Mouse (Mus musculus) cerebellum, adult 2 months (tissue): ENCODE data around the gene Spx.

Experiments used
- CTCF ChIP-seq: fragments of 200-500 bp; IDR thresholded peaks from 2 replicates; pipeline ENCODE4 v1.5.1; 2011; ENCODE audit warnings: low read depth, mild to moderate bottlenecking, control low read depth, low read length, moderate library complexity, borderline replicate concordance; ENCODE audit not compliant: insufficient read depth
- POLR2A ChIP-seq: fragments of 200-500 bp; IDR thresholded peaks from 2 replicates; pipeline ENCODE4 v1.6.1; 2011; ENCODE audit warnings: low read length, control low read depth, borderline replicate concordance; ENCODE audit not compliant: insufficient read depth

DNA sequence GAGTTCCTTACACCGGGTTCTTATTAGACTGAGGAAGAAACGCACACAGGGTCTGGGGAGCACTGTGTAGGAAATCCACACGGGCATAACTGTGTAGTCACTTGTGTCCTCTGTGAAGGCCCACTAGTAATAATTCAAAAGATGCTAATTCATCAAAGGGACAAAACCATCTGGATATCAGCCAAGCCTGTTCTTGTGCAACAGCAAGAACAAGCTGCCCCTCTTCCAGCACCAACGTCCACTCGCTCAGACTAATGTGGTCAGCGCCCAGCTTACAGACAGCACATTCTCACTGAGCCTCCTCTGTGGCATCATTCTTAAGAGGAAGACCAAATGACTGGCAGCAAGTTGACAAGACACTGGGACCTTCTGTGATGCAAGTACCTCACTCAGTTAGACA is 33.3 kb upstream of the Spx start:
- TF ChIP-seq CTCF (no peak), POLR2A (no peak)
